8 mouse cellular contexts compared by ENCODE assay signal in the genomic region with DNA sequence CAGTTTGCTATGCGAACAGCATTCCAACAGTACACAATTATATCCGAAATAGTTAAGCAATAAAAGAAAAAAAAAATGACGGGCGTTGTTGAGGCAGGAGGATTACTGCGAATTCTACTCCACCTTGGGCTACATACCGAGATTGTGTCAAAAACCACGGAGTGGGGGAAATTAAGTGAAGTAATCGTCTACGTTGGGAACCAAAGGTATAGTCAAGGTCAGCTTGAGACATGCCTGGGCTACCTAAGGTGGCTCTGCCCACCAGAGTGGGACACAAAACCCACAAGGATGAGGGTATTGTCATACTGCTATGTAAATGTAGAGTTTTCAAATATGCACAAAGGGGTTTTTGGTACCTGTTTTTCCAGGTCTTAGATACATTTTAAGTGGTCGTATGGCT.
A peak's percentile ranks its signal among the peaks of the same experiment; 100 is the strongest.
DNase-seq lines count a peak whose midpoint lies in the region; ATAC-seq and TF ChIP-seq lines count a peak whose summit lies in the region.

No protein-coding gene starts in this region.

- no peaks in the 10 kb centered on the region for H3K9me3 ChIP-seq in forebrain, embryonic 12.5 days
- H3K9me3 ChIP-seq in liver, embryonic 12.5 days (replicated peaks) = no peaks in the 10 kb centered on the region

- H3K9ac ChIP-seq in forebrain, embryonic 12.5 days = peak overlapping the region; percentile 61
- H3K9ac ChIP-seq in liver, embryonic 12.5 days = peak overlapping the region; percentile 73

- 10% methylated on average over 10 of the region's 10 CpGs for WGBS in forebrain, embryonic 12.5 days
- WGBS in liver, embryonic 12.5 days (ENCODE audit: insufficient replicate concordance) = 10% methylated on average over 10 of the region's 10 CpGs

- no peaks in the 10 kb centered on the region for H3K36me3 ChIP-seq in C2C12 (ENCODE audit: control insufficient read depth, insufficient read depth)
- H3K36me3 ChIP-seq in forebrain, embryonic 12.5 days (replicated peaks) = no peaks in the 10 kb centered on the region
- H3K36me3 ChIP-seq in liver, embryonic 12.5 days = no peaks in the 10 kb centered on the region

- peak overlapping the region; percentile 90 for H3K27ac ChIP-seq in gastrocnemius, adult 2 months
- H3K27ac ChIP-seq in forebrain, embryonic 12.5 days = no peak overlapping the region
- no peak overlapping the region for H3K27ac ChIP-seq in liver, embryonic 12.5 days

- peaks cover 4% of the 10 kb centered on the region for H3K4me1 ChIP-seq in forebrain, embryonic 12.5 days
- H3K4me1 ChIP-seq in liver, embryonic 12.5 days = peaks cover 17% of the 10 kb centered on the region

- H3K79me3 ChIP-seq in C2C12 (ENCODE audit: low read depth) = no peaks in the 10 kb centered on the region

- H3K27me3 ChIP-seq in C2C12 (ENCODE audit: control insufficient read depth, insufficient read depth, insufficient read length) = no peaks in the 10 kb centered on the region
- no peaks in the 10 kb centered on the region for H3K27me3 ChIP-seq in forebrain, embryonic 12.5 days
- H3K27me3 ChIP-seq in liver, embryonic 12.5 days (replicated peaks) = no peaks in the 10 kb centered on the region

- no peak for DNase-seq in gastrocnemius, adult 2 months
- no peak for DNase-seq in gastrocnemius, postnatal 10 days
- DNase-seq in adrenal gland, adult 18-20 months (ENCODE audit: low spot score in 2 of 2) = no peak
- no peak for DNase-seq in frontal cortex, postnatal 25 days (ENCODE audit: low spot score in 2 of 2)
- DNase-seq in layer of hippocampus, postnatal 25 days (ENCODE audit: extremely low spot score in 1 of 2, low spot score in 1 of 2) = no peak

- intact Hi-C loops in gastrocnemius, adult 2 months (cut with DNase I) = loop anchor here (5.0 kb wide), 3 partner anchors 44 to 189 kb away; a partner anchor contains a TSS

- TF ChIP-seq CTCF in gastrocnemius, adult 2 months (IDR thresholded peaks at IDR 0.05) = no peak
- no peak for TF ChIP-seq CTCF in C2C12 (IDR thresholded peaks at IDR 0.05; ENCODE audit: control insufficient read depth, insufficient read depth, insufficient read length)

- peak; percentile 14 for ATAC-seq in forebrain, embryonic 12.5 days (ENCODE audit: low FRiP score)
- ATAC-seq in liver, embryonic 12.5 days = no peak

- peak overlapping the region; percentile 91 for H3K4me3 ChIP-seq in gastrocnemius, adult 2 months
- peak overlapping the region; percentile 37 for H3K4me3 ChIP-seq in C2C12 (ENCODE audit: insufficient read depth, poor library complexity, severe bottlenecking)
- peak overlapping the region; percentile 56 for H3K4me3 ChIP-seq in forebrain, embryonic 12.5 days (replicated peaks)
- peak overlapping the region; percentile 71 for H3K4me3 ChIP-seq in liver, embryonic 12.5 days

- peak overlapping the region; percentile 74 for H3K4me2 ChIP-seq in forebrain, embryonic 12.5 days
- peak overlapping the region; percentile 90 for H3K4me2 ChIP-seq in liver, embryonic 12.5 days

- peak overlapping the region; percentile 35 for H3ac ChIP-seq in C2C12 (ENCODE audit: control insufficient read depth, insufficient read length, low read depth)

- H3K79me2 ChIP-seq in C2C12 (ENCODE audit: control insufficient read depth, insufficient read depth) = no peaks in the 10 kb centered on the region

TF ChIP-seq in C2C12, 6 proteins besides CTCF, POLR2A, EP300 and RAD21:
- TF ChIP-seq USF1 (IDR thresholded peaks at IDR 0.05; ENCODE audit: low read depth) = no peak
- no peak for TF ChIP-seq MYOD1 (IDR thresholded peaks at IDR 0.05; ENCODE audit: control insufficient read depth, insufficient read length, low read depth)
- no peak for TF ChIP-seq CEBPB (IDR thresholded peaks at IDR 0.05; ENCODE audit: low read depth)
- no peak for TF ChIP-seq MAX (IDR thresholded peaks at IDR 0.05)
- no peak for TF ChIP-seq FOSL1 (IDR thresholded peaks at IDR 0.05; ENCODE audit: insufficient read depth, low read length, poor library complexity, severe bottlenecking)
- no peak for TF ChIP-seq MYOG (IDR thresholded peaks at IDR 0.05; ENCODE audit: control insufficient read depth, extremely low read depth, insufficient read length)

Comparison
In these comparisons a context has a peak if more than half of its experiments do, and no peak if none do; other contexts are left out.
1. H3K4me3 ChIP-seq: peak in every context shown above with its lines; median percentile 91 in gastrocnemius, adult 2 months; 71 in liver, embryonic 12.5 days; 56 in forebrain, embryonic 12.5 days; 37 in C2C12.